Mouse (Mus musculus) heart, embryonic 11.5 days (tissue): ENCODE results near the gene Derl2. TPM values are rescaled to one million over a fixed set of nuclear protein-coding genes. Genes with fewer than 3 reads are reported as not detected.

Experiments used
- ATAC-seq: fragments of 200-750 bp; cut with Nextera tagmentation; replicated peaks from 2 replicates; pipeline ENCODE4 v1.8.0; 2017; ENCODE audit warnings: moderate library complexity; ENCODE audit not compliant: insufficient number of reproducible peaks, low FRiP score, low TSS enrichment
- H3K27ac ChIP-seq: fragments of 300-500 bp; sonication (generic); 2 replicates; pipeline ENCODE4 v1.5.1; 2014; ENCODE audit warnings: mild to moderate bottlenecking, low read depth, low read length
- H3K27me3 ChIP-seq: fragments of 300-500 bp; sonication (generic); 2 replicates; pipeline ENCODE4 v1.6.1; 2014; ENCODE audit warnings: mild to moderate bottlenecking, low read length, mixed read lengths; ENCODE audit not compliant: control insufficient read depth, insufficient read depth
- H3K36me3 ChIP-seq: fragments of 300-500 bp; sonication (generic); 2 replicates; pipeline ENCODE4 v1.6.1; 2014; ENCODE audit warnings: mild to moderate bottlenecking, low read length, moderate library complexity, mixed read lengths; ENCODE audit not compliant: control insufficient read depth, insufficient read depth
- H3K4me1 ChIP-seq: fragments of 300-500 bp; sonication (generic); 2 replicates; pipeline ENCODE4 v1.6.1; 2014; ENCODE audit warnings: low read length; ENCODE audit not compliant: control insufficient read depth, insufficient read depth
- H3K4me2 ChIP-seq: fragments of 300-500 bp; sonication (generic); 2 replicates; pipeline ENCODE4 v1.6.1; 2014; ENCODE audit warnings: mild to moderate bottlenecking, moderate library complexity
- H3K4me3 ChIP-seq: fragments of 300-500 bp; sonication (generic); 2 replicates; pipeline ENCODE4 v1.5.1; 2014; ENCODE audit warnings: low read depth, low read length
- H3K9ac ChIP-seq: fragments of 300-500 bp; sonication (generic); 2 replicates; pipeline ENCODE4 v1.6.1; 2014; ENCODE audit warnings: mild to moderate bottlenecking, low read depth, low read length, moderate library complexity
- H3K9me3 ChIP-seq: fragments of 300-500 bp; sonication (generic); replicated peaks from 2 replicates; pipeline ENCODE4 v1.6.1; 2016; ENCODE audit warnings: low read length; ENCODE audit not compliant: control insufficient read depth
- WGBS: fragments of 180-500 bp; shearing (Covaris S2); extraction: QIAGEN DNeasy Blood & Tissue Kit; methylation state at CpG from one replicate; pipeline ENCODE4 v1.1.7; 2014; ENCODE audit not compliant: insufficient replicate concordance; 5-methylcytosine and 5-hydroxymethylcytosine counted together
- polyA plus RNA-seq: library from polyadenylated mRNA; unstranded; fragments of >200 nt; fragmentation: Nextera tagmentation; extraction: Ambion mirVana; gene quantifications from 2 replicates; pipeline ENCODE4 v1.2.1, GENCODE M21; 2014

Derl2 gene
- polyA plus RNA-seq, 1 experiment from 2014 or later: 34.8 TPM

DNA sequence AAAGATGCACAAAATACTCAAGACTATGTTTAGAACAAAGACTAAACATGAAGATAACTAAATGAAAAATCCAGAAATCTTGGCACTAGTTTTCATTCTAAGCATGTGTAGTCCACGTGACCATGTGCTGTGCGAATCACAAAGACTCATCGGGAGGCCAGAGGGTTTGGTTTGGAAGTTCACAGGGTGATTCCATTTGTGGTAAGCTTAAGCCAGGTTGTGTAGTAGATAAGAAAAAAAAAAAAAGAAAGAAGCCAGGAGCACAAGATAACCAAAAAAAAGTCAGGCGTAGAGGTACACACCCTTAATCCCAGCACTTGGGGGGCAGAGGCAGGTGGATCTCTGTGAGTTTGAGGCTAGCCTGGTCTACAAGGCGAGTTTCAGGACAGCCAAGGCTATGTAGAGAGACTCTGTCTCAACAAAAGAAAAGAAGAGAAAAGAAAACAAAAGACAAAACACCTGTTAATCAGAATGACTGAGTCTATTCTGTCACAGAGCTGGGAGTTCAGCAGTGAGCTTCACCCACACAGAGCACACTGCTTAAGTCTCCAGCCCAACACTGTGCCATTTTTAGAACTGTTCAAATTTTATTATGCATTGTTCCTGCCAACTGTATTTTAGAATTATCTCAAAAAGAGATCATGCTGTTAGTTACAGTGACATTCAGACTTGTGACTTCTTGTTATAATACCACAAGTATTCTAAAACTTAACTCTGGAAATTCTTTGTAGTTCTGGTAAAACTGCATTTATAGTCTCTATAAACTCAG lies 58.7 kb downstream of the Derl2 start:
- 85% methylated on average over 5 of the region's 5 CpGs for WGBS
- no peak overlapping the region for H3K9ac ChIP-seq
- no peak overlapping the region for H3K4me3 ChIP-seq
- H3K27me3 ChIP-seq: no peaks in the 10 kb centered on the region
- no peak overlapping the region for H3K27ac ChIP-seq
- H3K36me3 ChIP-seq: peaks cover 49% of the 10 kb centered on the region
- no peak for ATAC-seq
- no peaks in the 10 kb centered on the region for H3K9me3 ChIP-seq
- no peak overlapping the region for H3K4me2 ChIP-seq
- no peaks in the 10 kb centered on the region for H3K4me1 ChIP-seq

Other genes starting within 250 kb of the Derl2 start
- 0.27 TPM in 1 of 2 replicates, not detected in the other for gene Scimp, start 207.3 kb downstream of the Derl2 start, polyA plus RNA-seq
- 25.9 and 27.8 TPM in 2 replicates for gene Rabep1, start 175.1 kb downstream of the Derl2 start, polyA plus RNA-seq
- 129 and 145 TPM in 2 replicates for gene Nup88, start 49.9 kb downstream of the Derl2 start, polyA plus RNA-seq
- gene Rpain, start 49.6 kb downstream of the Derl2 start, polyA plus RNA-seq: 54.4 and 58.6 TPM in 2 replicates
- gene C1qbp, start 36.8 kb downstream of the Derl2 start, polyA plus RNA-seq: 270 and 274 TPM in 2 replicates
- 15.6 and 20.5 TPM in 2 replicates for gene Dhx33, start 15.4 kb downstream of the Derl2 start, polyA plus RNA-seq
- gene Mis12, start 230 bp downstream of the Derl2 start, polyA plus RNA-seq: 27.4 and 28.0 TPM in 2 replicates
- gene 6330403K07Rik, start 13.7 kb upstream of the Derl2 start, polyA plus RNA-seq: 20.0 and 26.6 TPM in 2 replicates
- gene Nlrp1a, start 124.9 kb upstream of the Derl2 start, polyA plus RNA-seq: not detected in 2 replicates
- gene Nlrp1b, start 210.9 kb upstream of the Derl2 start, polyA plus RNA-seq: not detected in 2 replicates